Mouse (Mus musculus): ENCODE data around the gene Twf1. TPM values are rescaled to one million over a fixed set of nuclear protein-coding genes. Genes with fewer than 3 reads are reported as not detected.

The Twf1 gene
- total and polyA plus RNA-seq, 2 experiments from 2014 or later: 50.0 to 74.9 TPM

DNA sequence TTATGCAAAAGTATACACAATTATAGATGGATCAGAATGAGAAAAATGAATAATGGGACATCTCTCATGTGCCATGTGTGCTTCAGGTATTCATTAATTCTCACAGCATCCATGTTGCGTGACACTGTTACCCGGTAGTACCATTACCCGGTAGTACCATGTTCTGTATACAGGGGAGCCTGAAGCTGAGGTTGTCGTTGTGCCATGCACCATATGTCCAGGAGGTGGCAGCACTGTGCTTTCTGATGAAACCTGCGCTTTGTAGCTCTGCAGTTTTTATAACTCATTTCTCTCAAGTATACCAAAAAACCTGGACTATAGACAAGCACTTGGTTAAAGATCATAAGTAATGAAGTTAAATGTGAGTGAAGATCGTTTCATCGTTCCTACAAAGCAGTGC lies 32.2 kb downstream of the Twf1 start:
- Histone ChIP-seq H3K9me3 (ENCODE audit: low read length) (no peaks in the 10 kb centered on the region), H3K27me3 (ENCODE audit: insufficient read depth, low read length) (no peaks in the 10 kb centered on the region), H3K36me3 (ENCODE audit: insufficient read depth) (no peaks in the 10 kb centered on the region), H3K9ac (no peak overlapping the region), H3K4me3 (ENCODE audit: low read depth, low read length) (no peak overlapping the region), H3K4me1 (ENCODE audit: insufficient read depth) (no peaks in the 10 kb centered on the region), H3K27ac (ENCODE audit: low read depth, low read length) (no peak overlapping the region), H3K4me2 (ENCODE audit: low read depth) (no peak overlapping the region)
- TF ChIP-seq CTCF (IDR thresholded peaks at IDR 0.05; ENCODE audit: low read depth): peak; percentile 98
- ATAC-seq: peak; percentile 93
- peak; percentile 94 for DNase-seq
- WGBS: 19% methylated on average over 7 of the region's 7 CpGs

DNA sequence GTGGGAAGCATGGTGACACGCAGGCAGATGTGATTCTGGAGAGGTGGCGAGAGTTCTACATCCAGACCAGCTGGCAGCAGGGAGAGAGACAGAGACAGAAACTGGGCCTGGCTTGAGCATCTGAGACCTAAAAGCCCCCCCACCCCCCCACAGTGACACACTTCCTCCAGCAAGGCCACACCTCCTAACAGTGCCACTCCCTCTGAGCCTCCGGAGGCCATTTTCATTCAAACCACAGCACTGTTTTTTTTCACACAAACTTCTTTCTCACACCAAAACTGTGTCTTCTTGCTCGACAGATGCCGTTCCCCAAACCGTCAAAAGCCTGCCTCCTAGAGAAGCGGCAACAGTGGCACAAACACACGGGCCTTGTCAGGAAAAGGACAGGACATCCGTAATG lies 36.2 kb downstream of the Twf1 start:
- Histone ChIP-seq H3K9me3 (ENCODE audit: low read length) (peaks cover 3% of the 10 kb centered on the region; the same call in 1 of the 2 replicates), H3K4me2 (ENCODE audit: low read depth) (no peak overlapping the region), H3K36me3 (ENCODE audit: insufficient read depth) (no peaks in the 10 kb centered on the region), H3K27me3 (ENCODE audit: insufficient read depth, low read length) (no peaks in the 10 kb centered on the region), H3K27ac (ENCODE audit: low read depth, low read length) (no peak overlapping the region), H3K4me1 (ENCODE audit: insufficient read depth) (no peaks in the 10 kb centered on the region), H3K9ac (no peak overlapping the region), H3K4me3 (ENCODE audit: low read depth, low read length) (no peak overlapping the region)
- ATAC-seq (no peak), DNase-seq (no peak)
- TF ChIP-seq CTCF (IDR thresholded peaks at IDR 0.05; ENCODE audit: low read depth): no peak
- WGBS: 90% methylated on average over 9 of the region's 9 CpGs

DNA sequence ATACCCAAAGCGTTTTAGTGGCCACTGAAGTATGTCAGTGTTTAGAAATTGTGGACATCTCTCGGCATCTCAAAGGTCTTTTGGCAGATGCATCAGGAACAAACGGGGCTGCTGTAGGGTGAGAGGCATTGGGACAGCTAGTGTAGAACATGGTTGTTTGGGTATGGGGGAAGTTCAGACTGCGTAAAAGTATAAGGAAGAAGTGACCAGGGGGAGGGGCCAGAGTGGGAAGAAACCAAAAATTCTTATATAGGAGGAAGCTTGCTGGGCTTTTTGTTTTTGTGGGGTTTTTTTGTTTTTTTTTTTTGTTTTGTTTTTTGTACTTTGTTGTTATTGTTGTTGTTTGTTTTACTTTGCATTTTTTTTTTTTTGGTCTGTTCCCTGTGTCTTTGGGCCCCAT lies 44.8 kb downstream of the Twf1 start:
- no peak for ATAC-seq
- H3K9me3 ChIP-seq (ENCODE audit: low read length): no peaks in the 10 kb centered on the region
- H3K27ac ChIP-seq (ENCODE audit: low read depth, low read length): no peak overlapping the region
- H3K4me3 ChIP-seq (ENCODE audit: low read depth, low read length): no peak overlapping the region
- H3K27me3 ChIP-seq (ENCODE audit: insufficient read depth, low read length): no peaks in the 10 kb centered on the region
- H3K4me1 ChIP-seq (ENCODE audit: insufficient read depth): no peaks in the 10 kb centered on the region
- no peak overlapping the region for H3K9ac ChIP-seq
- DNase-seq: no peak
- 89% methylated on average over 4 of the region's 4 CpGs for WGBS
- TF ChIP-seq CTCF (IDR thresholded peaks at IDR 0.05; ENCODE audit: low read depth): no peak
- H3K4me2 ChIP-seq (ENCODE audit: low read depth): no peak overlapping the region
- no peaks in the 10 kb centered on the region for H3K36me3 ChIP-seq (ENCODE audit: insufficient read depth)

DNA sequence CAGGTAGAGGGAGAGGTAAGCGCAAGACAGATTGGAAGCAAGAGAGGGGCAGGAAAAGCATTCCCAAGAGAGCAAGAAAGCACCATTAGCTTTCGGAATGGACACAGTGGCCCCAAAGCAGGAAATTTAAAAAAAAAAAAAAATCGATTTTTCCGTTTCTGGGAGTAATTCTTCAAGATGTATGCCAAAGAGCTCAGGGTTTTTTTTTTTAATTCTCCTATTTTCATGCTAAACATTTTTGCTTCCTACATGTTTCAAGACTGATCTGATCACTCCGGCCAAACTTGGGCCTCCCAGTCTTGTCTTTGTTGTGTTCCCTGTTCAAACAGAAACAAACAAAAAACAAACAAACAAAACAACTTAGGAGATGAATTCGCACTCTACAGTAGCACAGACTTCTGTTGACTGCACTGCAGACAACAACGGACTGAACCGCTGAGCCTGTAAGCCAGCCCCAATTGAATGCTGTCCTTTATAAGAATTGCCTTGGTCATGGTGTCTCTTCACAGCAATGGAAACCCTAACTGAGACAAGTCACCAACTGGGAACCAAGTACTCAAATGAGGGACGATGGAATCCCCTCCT lies 45.5 kb downstream of the Twf1 start:
- H3K27ac ChIP-seq (ENCODE audit: low read depth, low read length): peak overlapping the region; percentile 54; the same call in 1 of the 2 replicates
- H3K4me3 ChIP-seq (ENCODE audit: low read depth, low read length): peak overlapping the region; percentile 83
- H3K9me3 ChIP-seq (ENCODE audit: low read length): no peaks in the 10 kb centered on the region
- no peaks in the 10 kb centered on the region for H3K27me3 ChIP-seq (ENCODE audit: insufficient read depth, low read length)
- TF ChIP-seq CTCF (IDR thresholded peaks at IDR 0.05; ENCODE audit: low read depth): no peak
- H3K9ac ChIP-seq: peak overlapping the region; percentile 62
- ATAC-seq (no peak), DNase-seq (no peak)
- peak overlapping the region; percentile 59 for H3K4me2 ChIP-seq (ENCODE audit: low read depth)
- H3K36me3 ChIP-seq (ENCODE audit: insufficient read depth): no peaks in the 10 kb centered on the region
- no peaks in the 10 kb centered on the region for H3K4me1 ChIP-seq (ENCODE audit: insufficient read depth)
- 39% methylated on average over 9 of the region's 9 CpGs for WGBS

DNA sequence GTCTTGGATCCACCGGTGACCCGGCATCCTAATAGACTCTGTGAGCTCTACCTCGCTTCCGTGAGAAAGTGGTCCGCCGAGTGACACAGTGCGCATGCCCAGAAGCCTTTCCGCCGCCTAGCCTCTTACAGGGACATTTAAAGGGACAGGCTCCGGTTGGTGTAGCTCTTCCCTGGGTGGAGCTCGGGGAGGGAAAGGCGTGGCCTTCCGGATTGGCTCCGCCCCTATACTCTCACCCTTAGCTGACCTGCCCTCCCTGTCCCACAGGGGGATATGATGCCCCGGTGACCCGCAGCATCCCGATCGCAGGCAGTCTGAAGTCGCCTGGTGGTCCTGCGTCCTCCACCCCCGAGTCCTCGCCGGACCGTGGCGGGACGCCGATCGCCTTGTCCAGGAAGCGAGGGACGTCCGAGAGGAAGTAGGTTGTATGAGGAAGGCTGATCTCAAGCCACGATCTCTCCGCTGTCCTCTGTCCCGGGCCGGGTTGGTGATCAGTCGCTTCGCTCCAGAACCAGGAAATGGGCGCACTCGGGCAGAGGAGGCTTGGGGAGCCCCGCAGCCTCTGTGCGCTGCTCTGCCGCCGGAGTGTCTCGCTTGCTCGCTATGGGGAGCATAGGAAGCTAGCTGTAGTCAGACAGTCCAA lies 46.2 kb downstream of the Twf1 start, which contains the start of the genes Pus7l and Irak4:
TSS of gene Pus7l (minus strand) at position 139 of the 643 bp plus-strand sequence.
TSS of gene Irak4 (plus strand) at position 235 of the 643 bp plus-strand sequence.
- DNase-seq: peak; percentile 94
- H3K27ac ChIP-seq (ENCODE audit: low read depth, low read length): peak within 1 kb of the TSS; percentile 54; the same call in 1 of the 2 replicates
- under 1% methylated on average over 45 of the region's 45 CpGs for WGBS

DNA sequence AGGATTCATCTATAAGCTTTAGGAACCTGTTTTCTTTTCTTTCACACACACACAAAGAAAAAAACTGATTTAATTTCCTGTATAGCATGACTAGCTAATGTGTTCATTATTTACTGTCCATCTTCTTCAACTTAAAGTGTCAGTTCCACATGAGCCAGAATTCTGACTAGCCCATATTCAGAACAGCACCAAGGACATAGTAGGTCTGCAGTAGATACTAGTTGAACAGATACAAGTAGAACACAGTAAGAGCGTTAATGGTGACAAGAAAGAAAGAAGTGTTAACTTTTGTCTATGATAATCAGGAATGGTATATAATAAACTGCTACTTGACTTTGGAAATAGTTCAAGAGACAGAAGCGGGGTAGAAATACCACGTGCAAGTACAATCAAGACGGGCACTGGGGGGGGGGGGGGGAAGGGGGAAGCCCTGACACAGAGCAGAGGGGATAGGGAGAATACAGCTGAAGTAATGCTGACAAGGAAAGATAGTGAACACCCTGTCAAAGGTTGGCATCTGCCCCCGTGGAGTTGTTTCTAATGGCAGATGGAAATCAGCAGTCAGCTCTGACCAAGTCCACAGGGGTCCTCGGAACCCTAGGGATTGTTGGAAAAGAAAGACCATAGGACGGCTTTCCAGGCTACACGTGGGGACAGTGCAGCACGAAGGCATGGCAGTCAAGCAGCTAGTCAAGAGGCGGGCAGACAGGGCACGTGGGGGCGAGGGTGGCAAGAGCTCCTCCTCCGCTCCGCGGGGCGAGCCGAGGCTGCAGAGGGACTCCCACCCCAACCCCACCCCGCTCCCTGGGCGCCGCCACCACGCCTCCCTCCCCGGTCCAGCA lies 46.9 kb downstream of the Twf1 start:
- no peaks in the 10 kb centered on the region for H3K27me3 ChIP-seq (ENCODE audit: insufficient read depth, low read length)
- no peaks in the 10 kb centered on the region for H3K4me1 ChIP-seq (ENCODE audit: insufficient read depth)
- peak overlapping the region; percentile 62 for H3K9ac ChIP-seq
- H3K4me2 ChIP-seq (ENCODE audit: low read depth): peak overlapping the region; percentile 59
- ATAC-seq: peak; percentile 93
- H3K27ac ChIP-seq (ENCODE audit: low read depth, low read length): no peak overlapping the region
- TF ChIP-seq CTCF (IDR thresholded peaks at IDR 0.05; ENCODE audit: low read depth): no peak
- no peaks in the 10 kb centered on the region for H3K9me3 ChIP-seq (ENCODE audit: low read length)
- WGBS: 9% methylated on average over 21 of the region's 22 CpGs
- H3K4me3 ChIP-seq (ENCODE audit: low read depth, low read length): peak overlapping the region; percentile 83
- H3K36me3 ChIP-seq (ENCODE audit: insufficient read depth): no peaks in the 10 kb centered on the region
- DNase-seq: no peak

More for the DNA sequence above, 46.2 kb downstream of the Twf1 start, which contains the start of the genes Pus7l and Irak4:
- Histone ChIP-seq H3K4me2 (ENCODE audit: low read depth) (peak within 1 kb of the TSS; percentile 59), H3K4me3 (ENCODE audit: low read depth, low read length) (peak within 1 kb of the TSS; percentile 83), H3K27me3 (ENCODE audit: insufficient read depth, low read length) (no peaks in the 10 kb centered on the region), H3K9me3 (ENCODE audit: low read length) (no peaks in the 10 kb centered on the region), H3K4me1 (ENCODE audit: insufficient read depth) (no peaks in the 10 kb centered on the region), H3K9ac (peak within 1 kb of the TSS; percentile 62), H3K36me3 (ENCODE audit: insufficient read depth) (no peaks in the 10 kb centered on the region)
- ATAC-seq: peak; percentile 98
- 0 out of 2 replicates have a peak, but pooled peaks have one; percentile 14 for TF ChIP-seq CTCF (IDR thresholded peaks at IDR 0.05; ENCODE audit: low read depth)

Measured in forebrain, postnatal 0 days (tissue).